Mouse (Mus musculus): Measurements from ENCODE around the gene Grik4. TPM values are rescaled to one million over a fixed set of nuclear protein-coding genes. Genes with fewer than 3 reads are reported as not detected.
"Not testable (repeated sequence)": the region's sequence is repeated elsewhere in the genome, so short reads cannot be mapped to it uniquely, and the experiment has no call there.

The Grik4 gene
- polyA plus RNA-seq, 1 experiment from 2014 or later, result 1.9 TPM

DNA sequence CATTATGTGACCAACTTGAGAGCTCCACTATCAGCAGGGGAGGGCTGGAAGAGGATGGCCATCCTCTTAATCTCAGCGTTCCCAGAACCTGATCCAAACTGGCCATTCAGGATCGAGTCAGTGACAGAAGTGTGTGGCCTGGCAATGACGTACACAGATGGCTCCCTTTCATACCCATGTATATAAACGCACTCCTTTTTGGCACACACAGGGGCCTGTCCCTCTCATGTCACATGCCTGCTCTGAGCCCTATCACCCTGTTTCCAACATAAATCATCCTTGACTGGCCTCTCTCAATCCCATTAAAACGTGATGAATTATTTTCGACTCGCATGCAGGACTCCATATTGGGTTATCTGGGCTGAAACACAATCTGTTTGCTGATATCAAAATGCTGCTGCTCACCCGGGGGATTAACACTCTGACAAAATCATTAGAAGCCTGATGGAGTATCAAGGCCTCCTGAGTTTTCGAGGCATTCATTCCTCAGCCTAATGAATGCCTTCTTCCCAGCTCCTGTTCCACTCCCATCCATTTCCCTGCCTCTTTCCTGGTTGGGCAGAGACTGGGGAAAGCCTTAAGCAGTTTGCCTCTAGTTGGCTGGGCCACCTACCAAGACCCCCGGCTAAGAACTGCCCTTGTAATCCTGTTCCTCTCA is 159.0 kb downstream of the Grik4 start:
- Histone ChIP-seq H3K9me3 (no peaks in the 10 kb centered on the region), H3K27me3 (ENCODE audit: insufficient read depth, poor library complexity, severe bottlenecking) (peaks cover 24% of the 10 kb centered on the region), H3K4me3 (no peak overlapping the region), H3K4me1 (peaks cover 4% of the 10 kb centered on the region), H3K27ac (no peak overlapping the region), H3K36me3 (no peaks in the 10 kb centered on the region)
- no peak for DNase-seq (ENCODE audit: low spot score)
- WGBS, result 60% methylated on average over 10 of the region's 10 CpGs

- Histone ChIP-seq H3K27me3 (ENCODE audit: insufficient read depth, poor library complexity, severe bottlenecking) (peaks cover 19% of the 10 kb centered on the region), H3K27ac (no peak overlapping the region), H3K36me3 (no peaks in the 10 kb centered on the region), H3K4me1 (peaks cover 11% of the 10 kb centered on the region), H3K9me3 (no peaks in the 10 kb centered on the region), H3K4me3 (no peak overlapping the region)
- DNase-seq (ENCODE audit: low spot score), result no peak
- WGBS, result 44% methylated on average over 8 of the region's 8 CpGs
These were observed 160.9 kb downstream of the Grik4 start for GRCm38 (mm10) chr9:42783248-42783903.

DNA sequence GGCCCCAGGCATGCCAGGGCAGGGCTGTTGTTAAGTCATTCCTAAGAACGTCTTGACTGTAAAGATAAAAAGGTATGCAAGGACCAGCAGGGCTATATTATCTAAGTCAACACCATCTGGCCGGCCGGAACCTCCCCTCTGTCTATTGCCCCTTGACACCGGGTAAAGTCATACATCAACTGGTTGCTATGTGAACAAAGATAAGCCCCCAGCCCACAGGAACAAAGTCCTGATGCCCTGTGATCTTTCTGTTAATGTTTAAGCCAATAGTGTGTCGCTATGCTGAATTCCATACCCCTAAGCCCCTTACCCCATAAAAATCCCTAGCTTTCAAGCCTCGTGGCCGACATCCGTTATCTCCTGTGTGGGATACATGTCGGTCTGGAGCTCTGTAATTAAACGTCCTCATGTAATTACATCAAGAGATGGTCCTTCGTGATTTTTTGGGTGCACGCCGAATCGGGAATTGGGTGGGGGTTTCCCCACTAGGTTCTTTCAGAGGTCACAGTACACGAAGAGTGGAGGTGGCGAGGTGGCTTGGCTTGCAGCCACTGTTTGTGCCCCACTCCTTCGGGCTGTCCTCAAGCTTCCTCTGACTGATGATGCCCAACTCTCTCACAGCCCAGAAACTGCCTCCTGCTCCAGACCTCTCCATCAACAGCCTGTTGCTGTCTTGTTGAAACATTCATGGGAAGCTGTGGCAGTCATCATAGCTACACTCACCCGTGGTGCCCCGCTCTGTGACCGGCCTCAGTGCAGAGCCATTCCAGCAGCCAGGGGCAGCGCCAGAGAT is 165.6 kb downstream of the Grik4 start:
- Histone ChIP-seq H3K27me3 (ENCODE audit: insufficient read depth, poor library complexity, severe bottlenecking) (peaks cover 34% of the 10 kb centered on the region), H3K27ac (peak overlapping the region; percentile 59; the same call in 1 of the 2 replicates), H3K4me1 (peaks cover 47% of the 10 kb centered on the region)
- not testable (repeated sequence) for H3K4me3 ChIP-seq; DNase-seq (ENCODE audit: low spot score); H3K36me3 ChIP-seq; H3K9me3 ChIP-seq
- 41% methylated on average over 21 of the region's 21 CpGs for WGBS

GRCm38 (mm10) chr9:42777913-42778312 is 166.4 kb downstream of the Grik4 start:
- peaks cover 34% of the 10 kb centered on the region for H3K27me3 ChIP-seq (ENCODE audit: insufficient read depth, poor library complexity, severe bottlenecking)
- no peaks in the 10 kb centered on the region for H3K36me3 ChIP-seq
- H3K9me3 ChIP-seq, result no peaks in the 10 kb centered on the region
- H3K27ac ChIP-seq, result peak overlapping the region; percentile 42; the same call in 1 of the 2 replicates
- peaks cover 44% of the 10 kb centered on the region for H3K4me1 ChIP-seq
- 65% methylated on average over 8 of the region's 8 CpGs for WGBS
- H3K4me3 ChIP-seq, result no peak overlapping the region
- DNase-seq (ENCODE audit: low spot score), result no peak

GRCm38 (mm10) chr9:42776804-42777203 is 167.5 kb downstream of the Grik4 start:
- peaks cover 34% of the 10 kb centered on the region for H3K27me3 ChIP-seq (ENCODE audit: insufficient read depth, poor library complexity, severe bottlenecking)

GRCm38 (mm10) chr9:42764823-42765560 is 179.3 kb downstream of the Grik4 start:
- 52% methylated on average over 11 of the region's 11 CpGs for WGBS
- Histone ChIP-seq H3K36me3 (no peaks in the 10 kb centered on the region), H3K27ac (peak overlapping the region; percentile 36; the same call in 1 of the 2 replicates), H3K4me3 (no peak overlapping the region), H3K4me1 (peaks cover 20% of the 10 kb centered on the region; the same call in 1 of the 2 replicates), H3K9me3 (no peaks in the 10 kb centered on the region), H3K27me3 (ENCODE audit: insufficient read depth, poor library complexity, severe bottlenecking) (peaks cover 13% of the 10 kb centered on the region; the same call in 1 of the 2 replicates)
- DNase-seq (ENCODE audit: low spot score), result no peak

More at GRCm38 (mm10) chr9:42776804-42777203, 167.5 kb downstream of the Grik4 start:
- DNase-seq (ENCODE audit: low spot score), result no peak
- 58% methylated on average over 9 of the region's 9 CpGs for WGBS
- Histone ChIP-seq H3K4me1 (peaks cover 44% of the 10 kb centered on the region), H3K36me3 (no peaks in the 10 kb centered on the region), H3K4me3 (no peak overlapping the region), H3K9me3 (no peaks in the 10 kb centered on the region), H3K27ac (no peak overlapping the region)

DNA sequence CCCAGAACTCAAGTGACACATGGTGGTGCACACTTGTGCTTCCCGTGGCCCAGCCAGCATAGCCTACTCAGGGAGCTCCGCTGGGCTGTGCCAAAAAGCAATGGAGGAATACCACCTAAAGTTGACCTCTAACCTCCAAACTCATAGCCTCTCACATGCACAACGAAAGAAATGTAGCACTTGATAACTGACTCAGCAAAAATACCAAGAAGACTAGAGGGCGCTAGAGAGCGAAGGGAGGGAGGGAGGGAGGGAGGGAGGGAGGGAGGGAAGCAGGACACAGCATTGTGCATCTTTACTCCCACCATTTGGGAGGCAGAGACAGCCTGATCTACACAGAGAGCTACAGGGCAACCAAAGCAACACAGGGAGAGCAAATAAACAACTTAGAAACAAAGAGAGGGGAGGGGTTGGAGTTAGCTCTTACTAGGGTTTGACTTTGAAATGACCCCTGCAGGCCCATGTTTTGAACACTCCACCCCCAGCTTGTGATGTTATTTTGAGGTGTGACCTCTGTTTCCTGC is 185.5 kb downstream of the Grik4 start:
- Histone ChIP-seq H3K9me3 (no peaks in the 10 kb centered on the region), H3K4me1 (peaks cover 20% of the 10 kb centered on the region), H3K36me3 (no peaks in the 10 kb centered on the region), H3K27me3 (ENCODE audit: insufficient read depth, poor library complexity, severe bottlenecking) (peaks cover 18% of the 10 kb centered on the region; the same call in 1 of the 2 replicates), H3K27ac (no peak overlapping the region), H3K4me3 (no peak overlapping the region)
- no peak for DNase-seq (ENCODE audit: low spot score)
- WGBS, result 47% methylated on average over 5 of the region's 5 CpGs

- Histone ChIP-seq H3K4me1 (peaks cover 22% of the 10 kb centered on the region), H3K4me3 (no peak overlapping the region), H3K9me3 (no peaks in the 10 kb centered on the region), H3K27ac (no peak overlapping the region), H3K36me3 (no peaks in the 10 kb centered on the region), H3K27me3 (ENCODE audit: insufficient read depth, poor library complexity, severe bottlenecking) (peaks cover 15% of the 10 kb centered on the region; the same call in 1 of the 2 replicates)
- DNase-seq (ENCODE audit: low spot score), result no peak
- 85% methylated on average over 3 of the region's 3 CpGs for WGBS
These were observed 187.2 kb downstream of the Grik4 start for GRCm38 (mm10) chr9:42757012-42757640.

- Histone ChIP-seq H3K27me3 (ENCODE audit: insufficient read depth, poor library complexity, severe bottlenecking) (peaks cover 15% of the 10 kb centered on the region; the same call in 1 of the 2 replicates), H3K27ac (no peak overlapping the region), H3K4me1 (peaks cover 15% of the 10 kb centered on the region), H3K4me3 (no peak overlapping the region), H3K9me3 (no peaks in the 10 kb centered on the region), H3K36me3 (no peaks in the 10 kb centered on the region)
- 40% methylated on average over 8 of the region's 8 CpGs for WGBS
- DNase-seq (ENCODE audit: low spot score), result no peak
These were observed 189.6 kb downstream of the Grik4 start for GRCm38 (mm10) chr9:42754699-42755098.

DNA sequence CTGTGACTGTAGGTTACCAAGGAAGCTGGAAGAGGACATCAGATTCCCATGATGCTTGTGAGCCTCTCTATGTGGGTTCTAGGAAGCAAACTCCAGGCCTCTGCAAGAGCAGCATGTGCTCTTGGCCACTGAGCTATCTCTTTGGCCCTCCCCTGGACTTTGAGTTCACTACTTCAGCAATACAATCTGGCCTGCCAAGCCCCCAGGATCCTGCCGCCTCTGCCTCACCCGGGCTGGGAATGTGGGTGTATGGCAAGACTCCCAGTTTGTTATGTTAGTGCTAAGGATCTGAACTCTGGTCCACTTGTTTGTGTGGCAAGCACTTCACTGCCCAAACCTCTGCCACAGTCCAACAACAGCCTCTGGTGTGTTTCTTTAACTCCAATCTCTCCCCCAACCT is 193.1 kb downstream of the Grik4 start:
- Histone ChIP-seq H3K4me1 (peaks cover 6% of the 10 kb centered on the region), H3K9me3 (no peaks in the 10 kb centered on the region), H3K27ac (no peak overlapping the region), H3K4me3 (no peak overlapping the region), H3K36me3 (no peaks in the 10 kb centered on the region), H3K27me3 (ENCODE audit: insufficient read depth, poor library complexity, severe bottlenecking) (peaks cover 6% of the 10 kb centered on the region; the same call in 1 of the 2 replicates)
- DNase-seq (ENCODE audit: low spot score), result no peak
- WGBS, result 82% methylated on average over 2 of the region's 2 CpGs

- Histone ChIP-seq H3K4me3 (no peak overlapping the region), H3K9me3 (no peaks in the 10 kb centered on the region), H3K4me1 (peaks cover 14% of the 10 kb centered on the region), H3K36me3 (no peaks in the 10 kb centered on the region), H3K27me3 (ENCODE audit: insufficient read depth, poor library complexity, severe bottlenecking) (peaks cover 5% of the 10 kb centered on the region; the same call in 1 of the 2 replicates), H3K27ac (no peak overlapping the region)
- WGBS, result 61% methylated on average over 3 of the region's 3 CpGs
- no peak for DNase-seq (ENCODE audit: low spot score)
These were observed 194.1 kb downstream of the Grik4 start for GRCm38 (mm10) chr9:42750176-42750575.

DNA sequence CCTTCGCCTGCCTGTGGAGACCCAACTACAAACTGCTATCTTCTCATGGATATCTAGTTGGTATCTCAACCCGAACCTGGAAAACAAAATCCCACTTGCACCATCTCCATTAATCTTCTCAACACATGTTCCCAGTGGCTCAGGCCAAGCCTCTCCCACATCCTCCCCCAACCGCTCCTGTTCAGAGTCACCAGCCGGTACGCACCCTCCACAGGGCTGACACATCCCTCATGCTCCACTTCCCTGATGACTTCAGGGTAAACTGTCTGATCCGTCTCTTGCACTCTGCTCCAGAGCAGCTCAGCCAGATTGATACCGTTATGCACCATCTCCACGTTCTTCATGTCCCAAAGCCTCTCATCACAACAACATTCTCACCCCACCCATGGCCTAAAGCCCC is 198.3 kb downstream of the Grik4 start:
- 57% methylated on average over 8 of the region's 8 CpGs for WGBS
- Histone ChIP-seq H3K4me3 (no peak overlapping the region), H3K4me1 (peaks cover 9% of the 10 kb centered on the region), H3K9me3 (no peaks in the 10 kb centered on the region), H3K36me3 (no peaks in the 10 kb centered on the region), H3K27ac (no peak overlapping the region), H3K27me3 (ENCODE audit: insufficient read depth, poor library complexity, severe bottlenecking) (no peaks in the 10 kb centered on the region)
- DNase-seq (ENCODE audit: low spot score), result no peak

All from heart, embryonic 10.5 days (tissue).